Mouse (Mus musculus) gastrocnemius, adult 2 months (tissue): ENCODE measurements around the gene Dnttip1. TPM values are rescaled to one million over a fixed set of nuclear protein-coding genes. Genes with fewer than 3 reads are reported as not detected.
A peak's percentile ranks its signal among the peaks of the same experiment; 100 is the strongest.

Source experiments
- DNase-seq: peaks from one replicate; pipeline ENCODE4 v3.0.0; 2022
- H3K27ac ChIP-seq: fragments of 200-600 bp; 2 replicates; pipeline ENCODE4 v1.8.1; 2022; ENCODE audit warnings: mild to moderate bottlenecking
- H3K4me3 ChIP-seq: fragments of 200-600 bp; 2 replicates; pipeline ENCODE4 v1.8.1; 2022; ENCODE audit warnings: mild to moderate bottlenecking, moderate library complexity
- CTCF ChIP-seq: fragments of 200-600 bp; IDR thresholded peaks from 2 replicates; pipeline ENCODE4 v1.8.1; 2022; ENCODE audit warnings: antibody characterized with exemption, mild to moderate bottlenecking, moderate library complexity
- intact Hi-C: fragments of 180-260 bp; cut with DNase I; formaldehyde crosslinking; loops from one replicate; pipeline ENCODE4 v1.15.1; 2025
- total RNA-seq, 2 experiments: library from RNA; stranded (reverse); gene quantifications; 2 replicates each; pipeline ENCODE4 v1.2.3; 2021

Gene Dnttip1
- total RNA-seq, 2 experiments from 2014 or later: 18.5 to 19.4 TPM

GRCm38 (mm10) chr2:164803921-164804313 is 58.1 kb downstream of the Dnttip1 start:
- no peak for TF ChIP-seq CTCF
- intact Hi-C loops: no loop called here
- Histone ChIP-seq H3K27ac (peak overlapping the region; percentile 32; the same call in 1 of the 2 replicates), H3K4me3 (peak overlapping the region; percentile 90)
- DNase-seq: no peak

GRCm38 (mm10) chr2:164804533-164805331 is 58.9 kb downstream of the Dnttip1 start, which contains the start of the genes Acot8 and Zswim3:
Gene Acot8, minus strand, starts transcription at chr2:164804882.
Gene Zswim3, plus strand, starts transcription at chr2:164805098.
- TF ChIP-seq CTCF: no peak
- DNase-seq: peak; percentile 95
- peak within 1 kb of the TSS; percentile 90 for H3K4me3 ChIP-seq
- H3K27ac ChIP-seq: peak within 1 kb of the TSS; percentile 88
- intact Hi-C loops: no loop called here

DNA sequence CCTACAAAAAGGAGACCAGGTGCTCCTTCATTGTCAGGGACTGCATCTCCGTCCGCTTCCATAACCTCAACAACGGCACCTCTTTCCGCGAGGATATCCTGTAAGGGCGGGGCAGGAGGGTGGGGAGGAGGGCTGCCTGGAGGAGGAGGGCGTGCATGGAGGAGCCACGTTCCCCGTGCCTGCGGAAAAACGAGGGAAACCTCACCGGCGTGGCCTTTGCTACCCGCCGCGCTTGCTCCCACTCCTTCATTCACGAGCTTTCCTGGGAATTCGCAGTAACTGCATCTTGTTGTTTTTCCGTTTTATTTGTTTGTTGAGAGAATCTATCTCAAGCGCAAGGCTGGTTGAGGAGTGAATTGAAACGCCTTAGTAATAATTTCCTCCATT is 59.5 kb downstream of the Dnttip1 start:
- no peak for TF ChIP-seq CTCF
- intact Hi-C loops: no loop called here
- no peak for DNase-seq
- Histone ChIP-seq H3K27ac (peak overlapping the region; percentile 88), H3K4me3 (peak overlapping the region; percentile 90)

DNA sequence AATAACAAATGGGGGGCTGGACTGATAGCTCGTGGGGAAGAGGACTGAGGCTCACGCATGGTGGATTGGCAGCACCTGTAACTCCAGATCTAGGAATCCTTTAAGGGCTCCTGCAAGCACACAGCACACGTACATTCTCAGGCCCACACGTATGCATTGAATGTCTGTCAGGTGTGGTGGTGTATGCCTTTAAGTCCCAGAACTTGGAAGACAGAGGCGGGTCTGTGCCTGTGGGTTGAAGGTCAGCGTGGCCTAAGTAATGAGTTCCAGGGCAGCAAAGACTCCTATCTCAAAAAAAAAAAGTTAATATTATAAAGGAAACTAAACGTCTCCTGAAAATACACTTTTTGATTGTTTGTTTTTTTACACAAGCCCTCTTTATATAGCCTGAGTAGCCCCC is 60.8 kb downstream of the Dnttip1 start:
- H3K4me3 ChIP-seq: no peak overlapping the region
- no peak for DNase-seq
- H3K27ac ChIP-seq: no peak overlapping the region
- TF ChIP-seq CTCF: no peak
- intact Hi-C loops: loop anchor here (2.0 kb wide), 1 partner anchor 16 kb away; the partner anchor contains the start of gene Zswim1

- intact Hi-C loops: no loop called here
- H3K4me3 ChIP-seq: no peak overlapping the region
- DNase-seq: no peak
- no peak overlapping the region for H3K27ac ChIP-seq
- no peak for TF ChIP-seq CTCF
Measured at GRCm38 (mm10) chr2:164813557-164813956, 67.8 kb downstream of the Dnttip1 start.

- no peak for DNase-seq
- Histone ChIP-seq H3K4me3 (no peak overlapping the region), H3K27ac (no peak overlapping the region)
- intact Hi-C loops: no loop called here
- no peak for TF ChIP-seq CTCF
Measured at GRCm38 (mm10) chr2:164815348-164815747, 69.6 kb downstream of the Dnttip1 start.

DNA sequence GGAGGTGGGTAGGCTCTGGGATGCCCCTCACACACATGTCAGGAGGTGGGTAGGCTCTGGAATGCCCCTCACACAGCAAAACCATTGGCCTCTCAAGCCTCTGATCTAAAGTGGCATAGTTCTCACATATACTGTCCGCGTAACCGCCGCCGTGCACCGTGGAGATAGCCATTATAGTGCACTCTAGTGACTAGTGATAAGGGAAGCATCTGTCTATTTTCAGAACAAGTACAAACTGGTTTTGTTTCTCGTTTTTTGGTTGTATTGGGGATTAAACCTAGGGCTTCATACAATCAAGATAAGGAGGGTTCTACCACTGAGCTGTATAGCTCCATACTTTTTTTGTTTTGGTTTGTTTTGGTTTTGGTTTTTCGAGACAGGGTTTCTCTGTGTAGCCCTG is 70.0 kb downstream of the Dnttip1 start:
- DNase-seq: no peak
- H3K4me3 ChIP-seq: no peak overlapping the region

GRCm38 (mm10) chr2:164817206-164817605 is 71.4 kb downstream of the Dnttip1 start:
- TF ChIP-seq CTCF: no peak
- H3K27ac ChIP-seq: no peak overlapping the region
- intact Hi-C loops: no loop called here

More for the DNA sequence above, 70.0 kb downstream of the Dnttip1 start:
- TF ChIP-seq CTCF: no peak
- no peak overlapping the region for H3K27ac ChIP-seq
- intact Hi-C loops: no loop called here

GRCm38 (mm10) chr2:164817703-164818102 is 71.9 kb downstream of the Dnttip1 start:
- H3K27ac ChIP-seq: no peak overlapping the region
- TF ChIP-seq CTCF: no peak
- intact Hi-C loops: no loop called here
- no peak for DNase-seq
- H3K4me3 ChIP-seq: no peak overlapping the region

More at GRCm38 (mm10) chr2:164817206-164817605, 71.4 kb downstream of the Dnttip1 start:
- no peak overlapping the region for H3K4me3 ChIP-seq
- DNase-seq: no peak

Other genes with a start within 250 kb of the Dnttip1 start
- 10 to 100 TPM; 27.2 to 33.5 TPM for gene Pigt, start 248.5 kb upstream of the Dnttip1 start, total RNA-seq
- not detected for gene Wfdc2, start 183.6 kb upstream of the Dnttip1 start, total RNA-seq
- not detected for gene Spint3, start 172.5 kb upstream of the Dnttip1 start, total RNA-seq
- gene Wfdc6a, start 160.5 kb upstream of the Dnttip1 start, total RNA-seq: not detected
- not detected for gene Eppin, start 152.4 kb upstream of the Dnttip1 start, total RNA-seq
- not detected for gene Wfdc6b, start 132.5 kb upstream of the Dnttip1 start, total RNA-seq
- not detected for gene Wfdc8, start 132.4 kb upstream of the Dnttip1 start, total RNA-seq
- not detected for gene Wfdc16, start 107.2 kb upstream of the Dnttip1 start, total RNA-seq
- not detected for gene Wfdc10, start 89.9 kb upstream of the Dnttip1 start, total RNA-seq
- gene Wfdc9, start 89.4 kb upstream of the Dnttip1 start, total RNA-seq: not detected
- gene Wfdc11, start 71.9 kb upstream of the Dnttip1 start, total RNA-seq: not detected
- not detected for gene Wfdc13, start 60.9 kb upstream of the Dnttip1 start, total RNA-seq
- gene Spint4, start 47.5 kb upstream of the Dnttip1 start, total RNA-seq: not detected
- not detected for gene Spint5, start 30.7 kb upstream of the Dnttip1 start, total RNA-seq
- gene Wfdc3, start 52 bp upstream of the Dnttip1 start, total RNA-seq: not detected
- gene Ube2c, start 23.9 kb downstream of the Dnttip1 start, total RNA-seq: under 1 TPM; 0.20 to 0.33 TPM
- gene Tnnc2, start 34.0 kb downstream of the Dnttip1 start, total RNA-seq: over 10,000 TPM; 14,820 to 17,621 TPM
- 10 to 100 TPM; 20.6 to 25.6 TPM for gene Snx21, start 39.8 kb downstream of the Dnttip1 start, total RNA-seq
- gene Acot8, start 58.9 kb downstream of the Dnttip1 start, total RNA-seq: 1 to 10 TPM; 7.9 to 8.6 TPM
- gene Zswim3, start 59.1 kb downstream of the Dnttip1 start, total RNA-seq: 1 to 10 TPM; 1.2 to 1.4 TPM
- gene Zswim1, start 76.7 kb downstream of the Dnttip1 start, total RNA-seq: 1 to 10 TPM; 4.6 to 4.9 TPM
- under 1 TPM in 1 of 2 experiments, not detected in 1; 0.84 TPM for gene Spata25, start 82.6 kb downstream of the Dnttip1 start, total RNA-seq
- 10 to 100 TPM; 50.2 to 58.1 TPM for gene Ctsa, start 86.9 kb downstream of the Dnttip1 start, total RNA-seq
- 10 to 100 TPM; 31.1 to 37.0 TPM for gene Neurl2, start 87.5 kb downstream of the Dnttip1 start, total RNA-seq
- gene Pltp, start 111.7 kb downstream of the Dnttip1 start, total RNA-seq: 10 to 100 TPM; 11.4 to 20.1 TPM
- gene Pcif1, start 133.3 kb downstream of the Dnttip1 start, total RNA-seq: 10 to 100 TPM; 25.6 TPM
- 10 to 100 TPM in 1 of 2 experiments, 1 to 10 TPM in 1; 9.7 to 10.5 TPM for gene Zfp335, start 165.8 kb downstream of the Dnttip1 start, total RNA-seq
- gene Mmp9, start 194.8 kb downstream of the Dnttip1 start, total RNA-seq: 1 to 10 TPM in 1 of 2 experiments, under 1 TPM in 1; 0.46 to 1.1 TPM
- gene Slc12a5, start 214.8 kb downstream of the Dnttip1 start, total RNA-seq: under 1 TPM; 0.36 to 0.53 TPM